Mouse (Mus musculus) lung, embryonic 14.5 days (tissue): ENCODE measurements around the gene Usp8. TPM values are rescaled to one million over a fixed set of nuclear protein-coding genes. Genes with fewer than 3 reads are reported as not detected.

Experiments
- ATAC-seq: fragments of 200-750 bp; cut with Nextera tagmentation; 2 replicates; pipeline ENCODE4 v1.8.0; 2017; ENCODE audit warnings: mild to moderate bottlenecking, moderate TSS enrichment, moderate library complexity; ENCODE audit not compliant: insufficient read depth
- DNase-seq: peaks from one replicate; pipeline ENCODE4 v3.0.0-alpha.2; 2015
- H3K27ac ChIP-seq: fragments of 300-500 bp; sonication (generic); 2 replicates; pipeline ENCODE4 v1.5.1; 2014; ENCODE audit warnings: low read depth, mild to moderate bottlenecking, moderate library complexity
- H3K27me3 ChIP-seq: fragments of 300-500 bp; sonication (generic); 2 replicates; pipeline ENCODE4 v1.6.1; 2014; ENCODE audit warnings: low read length, control low read depth; ENCODE audit not compliant: insufficient read depth
- H3K36me3 ChIP-seq: fragments of 300-500 bp; sonication (generic); 2 replicates; pipeline ENCODE4 v1.6.1; 2014; ENCODE audit warnings: control low read depth; ENCODE audit not compliant: insufficient read depth
- H3K4me1 ChIP-seq: fragments of 300-500 bp; sonication (generic); 2 replicates; pipeline ENCODE4 v1.6.1; 2014; ENCODE audit warnings: antibody characterized with exemption, control low read depth; ENCODE audit not compliant: insufficient read depth
- H3K4me2 ChIP-seq: fragments of 300-500 bp; sonication (generic); 2 replicates; pipeline ENCODE4 v1.6.1; 2014; ENCODE audit warnings: mild to moderate bottlenecking
- H3K4me3 ChIP-seq: fragments of 300-500 bp; sonication (generic); 2 replicates; pipeline ENCODE4 v1.5.1; 2014; ENCODE audit warnings: low read depth, low read length
- H3K9ac ChIP-seq: fragments of 300-500 bp; sonication (generic); 2 replicates; pipeline ENCODE4 v1.6.1; 2014
- H3K9me3 ChIP-seq: fragments of 300-500 bp; sonication (generic); 2 replicates; pipeline ENCODE4 v1.6.1; 2016; ENCODE audit warnings: low read depth, low read length, control low read depth
- CTCF ChIP-seq: IDR thresholded peaks from 2 replicates; pipeline ENCODE4 v1.5.1; 2016; ENCODE audit warnings: antibody characterized with exemption, low read depth
- WGBS: fragments of 180-500 bp; shearing (Covaris S2); extraction: QIAGEN DNeasy Blood & Tissue Kit; methylation state at CpG from one replicate; pipeline ENCODE4 v1.1.7; 2014; 5-methylcytosine and 5-hydroxymethylcytosine counted together
- polyA plus RNA-seq: library from polyadenylated mRNA; unstranded; fragments of >200 nt; fragmentation: Nextera tagmentation; extraction: Ambion mirVana; gene quantifications from 2 replicates; pipeline ENCODE4 v1.2.1, GENCODE M21; 2014

The Usp8 gene
- polyA plus RNA-seq, result 43.8 and 44.6 TPM in 2 replicates

GRCm38 (mm10) chr2:126706759-126707437, at the start of gene Usp8:
Gene Usp8, plus strand, starts transcription at chr2:126707328.
- 3% methylated on average over 47 of the region's 47 CpGs for WGBS
- TF ChIP-seq CTCF, result 0 out of 2 replicates have a peak, but pooled peaks have one; percentile 5
- no peaks in the 10 kb centered on the region for H3K27me3 ChIP-seq
- no peaks in the 10 kb centered on the region for H3K9me3 ChIP-seq
- peaks cover 2% of the 10 kb centered on the region; the same call in 1 of the 2 replicates for H3K4me1 ChIP-seq
- peak within 1 kb of the TSS; percentile 83 for H3K4me3 ChIP-seq
- peak; percentile 99 for DNase-seq
- ATAC-seq, result peak; percentile 100
- peak within 1 kb of the TSS; percentile 87 for H3K9ac ChIP-seq
- H3K36me3 ChIP-seq, result no peaks in the 10 kb centered on the region
- peak within 1 kb of the TSS; percentile 85 for H3K27ac ChIP-seq
- H3K4me2 ChIP-seq, result peak within 1 kb of the TSS; percentile 66

- no peaks in the 10 kb centered on the region for H3K4me1 ChIP-seq
- no peaks in the 10 kb centered on the region for H3K9me3 ChIP-seq
- H3K4me3 ChIP-seq, result no peak overlapping the region
- ATAC-seq (no peak), DNase-seq (peak; percentile 75)
- no peak overlapping the region for H3K4me2 ChIP-seq
- H3K27ac ChIP-seq, result no peak overlapping the region
- no peak overlapping the region for H3K9ac ChIP-seq
- H3K36me3 ChIP-seq, result no peaks in the 10 kb centered on the region
- no peaks in the 10 kb centered on the region for H3K27me3 ChIP-seq
- peak; percentile 57 for TF ChIP-seq CTCF
- WGBS, result 46% methylated on average over 4 of the region's 4 CpGs
Observed at GRCm38 (mm10) chr2:126663481-126663880, 43.6 kb upstream of the Usp8 start.

- DNase-seq (no peak), ATAC-seq (no peak)
- no peak overlapping the region for H3K9ac ChIP-seq
- H3K9me3 ChIP-seq, result no peaks in the 10 kb centered on the region
- WGBS, result 89% methylated on average over 3 of the region's 3 CpGs
- no peaks in the 10 kb centered on the region for H3K4me1 ChIP-seq
- no peak overlapping the region for H3K27ac ChIP-seq
- no peak for TF ChIP-seq CTCF
- no peak overlapping the region for H3K4me3 ChIP-seq
- no peaks in the 10 kb centered on the region for H3K27me3 ChIP-seq
- H3K4me2 ChIP-seq, result no peak overlapping the region
- H3K36me3 ChIP-seq, result no peaks in the 10 kb centered on the region
Observed at GRCm38 (mm10) chr2:126665984-126666383, 41.1 kb upstream of the Usp8 start.

GRCm38 (mm10) chr2:126668621-126669252, 38.4 kb upstream of the Usp8 start:
- Histone ChIP-seq H3K9me3 (no peaks in the 10 kb centered on the region), H3K9ac (no peak overlapping the region), H3K4me2 (no peak overlapping the region), H3K27ac (no peak overlapping the region), H3K27me3 (no peaks in the 10 kb centered on the region), H3K4me1 (peaks cover 4% of the 10 kb centered on the region; the same call in 1 of the 2 replicates), H3K36me3 (no peaks in the 10 kb centered on the region), H3K4me3 (no peak overlapping the region)
- no peak for TF ChIP-seq CTCF
- WGBS, result 80% methylated on average over 5 of the region's 5 CpGs
- no peak for ATAC-seq
- no peak for DNase-seq

GRCm38 (mm10) chr2:126673317-126674242, 33.5 kb upstream of the Usp8 start:
- Histone ChIP-seq H3K4me2 (peak overlapping the region; percentile 75), H3K36me3 (no peaks in the 10 kb centered on the region), H3K4me1 (peaks cover 4% of the 10 kb centered on the region; the same call in 1 of the 2 replicates), H3K27ac (peak overlapping the region; percentile 100), H3K9ac (peak overlapping the region; percentile 99), H3K27me3 (no peaks in the 10 kb centered on the region), H3K4me3 (peak overlapping the region; percentile 94), H3K9me3 (no peaks in the 10 kb centered on the region)
- ATAC-seq, result no peak
- peak; percentile 17 for DNase-seq
- WGBS, result 53% methylated on average over 13 of the region's 13 CpGs
- TF ChIP-seq CTCF, result no peak

GRCm38 (mm10) chr2:126674441-126675168, 32.5 kb upstream of the Usp8 start:
- no peaks in the 10 kb centered on the region for H3K9me3 ChIP-seq
- H3K9ac ChIP-seq, result peak overlapping the region; percentile 99
- no peak for TF ChIP-seq CTCF
- DNase-seq (peak; percentile 59), ATAC-seq (peak; percentile 63)
- peak overlapping the region; percentile 94 for H3K4me3 ChIP-seq
- H3K36me3 ChIP-seq, result no peaks in the 10 kb centered on the region
- peak overlapping the region; percentile 100 for H3K27ac ChIP-seq
- peak overlapping the region; percentile 75 for H3K4me2 ChIP-seq
- peaks cover 4% of the 10 kb centered on the region; the same call in 1 of the 2 replicates for H3K4me1 ChIP-seq
- under 1% methylated on average over 68 of the region's 77 CpGs for WGBS
- no peaks in the 10 kb centered on the region for H3K27me3 ChIP-seq
